Mouse (Mus musculus) olfactory bulb, adult 2 months (tissue): ENCODE results near the gene Rab26. TPM values are rescaled to one million over a fixed set of nuclear protein-coding genes. Genes with fewer than 3 reads are reported as not detected.

Experiments
- H3K27ac ChIP-seq: fragments of 200-500 bp; 2 replicates; pipeline ENCODE4 v1.5.1; 2012; ENCODE audit warnings: low read depth, low read length; ENCODE audit not compliant: insufficient read depth
- H3K4me1 ChIP-seq: fragments of 200-500 bp; 2 replicates; pipeline ENCODE4 v1.6.1; 2012; ENCODE audit warnings: low read length; ENCODE audit not compliant: control insufficient read depth, insufficient read depth
- H3K4me3 ChIP-seq: fragments of 200-500 bp; 2 replicates; pipeline ENCODE4 v1.5.1; 2012; ENCODE audit warnings: mild to moderate bottlenecking, low read depth, low read length, moderate library complexity; ENCODE audit not compliant: insufficient read depth
- CTCF ChIP-seq: fragments of 200-500 bp; IDR thresholded peaks from 2 replicates; pipeline ENCODE4 v1.5.1; 2012; ENCODE audit warnings: low read depth, mild to moderate bottlenecking, low read length, moderate library complexity; ENCODE audit not compliant: insufficient read depth
- POLR2A ChIP-seq: fragments of 200-500 bp; IDR thresholded peaks from 2 replicates; pipeline ENCODE4 v1.6.1; 2012; ENCODE audit warnings: mild to moderate bottlenecking, low read depth, low read length, moderate library complexity; ENCODE audit not compliant: insufficient read depth
- WGBS: fragments of 180-500 bp; shearing (Covaris S2); methylation state at CpG from one replicate; pipeline ENCODE4 v1.1.7; 2018; 5-methylcytosine and 5-hydroxymethylcytosine counted together
- polyA plus RNA-seq: library from polyadenylated mRNA; stranded (reverse); fragments of >200 nt; gene quantifications from 2 replicates; pipeline ENCODE4 v1.2.4, GENCODE M21; 2012; ENCODE audit warnings: low replicate concordance; ENCODE audit not compliant: missing spikeins, insufficient read depth, insufficient read length

The Rab26 gene
- polyA plus RNA-seq, 1 experiment = not detected

DNA sequence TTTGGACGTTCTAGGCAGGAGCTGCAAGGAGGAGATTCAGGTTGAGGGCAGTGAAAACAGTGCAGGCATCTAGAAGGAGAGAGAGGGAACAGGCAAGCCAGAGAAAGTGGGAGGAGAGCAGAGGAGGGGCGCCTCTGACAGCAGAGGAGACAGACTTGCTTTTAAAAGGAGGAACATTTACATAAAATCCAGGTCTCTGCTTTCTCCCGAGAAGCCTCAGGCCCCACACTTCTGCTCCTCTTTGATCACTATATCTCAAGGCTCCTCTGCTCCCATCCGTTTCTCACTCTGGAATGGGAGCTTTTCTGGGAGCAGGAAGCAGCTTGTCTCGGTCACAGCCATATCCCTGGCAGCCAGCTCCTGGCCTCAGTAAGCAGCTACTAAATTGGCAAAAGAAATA is 1.3 kb upstream of the Rab26 start:
- Histone ChIP-seq H3K4me1 (peaks cover 34% of the 10 kb centered on the region), H3K27ac (peak overlapping the region; percentile 15; the same call in 1 of the 2 replicates)
- 42% methylated on average over 5 of the region's 5 CpGs for WGBS

DNA sequence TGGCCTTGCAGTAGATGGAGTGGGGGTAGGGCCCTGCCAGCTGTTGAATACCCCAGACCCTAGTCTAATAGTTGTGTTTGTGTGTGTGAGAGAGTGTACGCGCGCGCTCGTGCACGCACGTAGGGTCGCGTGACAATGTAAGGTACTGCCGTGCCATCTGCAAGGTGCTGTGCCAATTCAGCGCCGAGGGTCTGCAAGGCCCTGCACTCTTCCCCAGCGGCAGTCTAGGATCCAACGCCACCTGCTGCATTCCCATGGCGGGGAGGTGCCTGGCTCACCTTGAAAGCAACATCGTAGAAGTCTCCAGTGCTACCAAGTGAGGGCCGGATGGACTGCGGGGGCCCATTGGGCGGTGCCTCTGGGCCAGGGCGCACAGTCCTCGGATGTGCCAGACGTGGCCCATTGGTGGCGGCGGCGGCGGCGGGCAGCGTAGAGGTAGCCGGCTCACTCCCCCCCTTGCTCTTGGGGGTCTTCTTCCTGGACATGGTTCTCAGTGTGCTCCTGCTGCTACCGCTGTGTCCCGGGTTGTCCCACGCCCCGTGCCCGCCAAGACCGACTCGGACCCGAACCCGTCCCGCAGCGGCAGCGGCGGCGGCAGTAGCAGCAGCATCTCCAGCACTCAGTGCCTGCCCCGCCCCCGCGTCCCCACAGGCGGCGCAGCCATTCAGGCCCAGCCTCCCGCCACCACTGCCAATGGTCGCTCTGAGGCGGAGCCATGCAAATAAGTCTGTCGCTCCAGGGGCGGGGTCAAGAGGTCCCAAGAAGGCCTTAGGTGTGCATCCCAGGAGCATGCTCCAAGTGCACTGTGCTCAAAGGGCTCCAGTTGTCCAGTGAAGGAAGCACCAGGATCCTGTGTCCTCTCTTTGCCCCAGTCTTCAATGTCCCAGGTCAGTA is 664 bp downstream of the Rab26 start:
- Histone ChIP-seq H3K4me1 (peaks cover 45% of the 10 kb centered on the region), H3K4me3 (peak overlapping the region; percentile 26), H3K27ac (no peak overlapping the region)
- 15% methylated on average over 53 of the region's 53 CpGs for WGBS
- TF ChIP-seq POLR2A (no peak), CTCF (no peak)

More for the DNA sequence above, 1.3 kb upstream of the Rab26 start:
- no peak for TF ChIP-seq POLR2A
- no peak for TF ChIP-seq CTCF
- no peak overlapping the region for H3K4me3 ChIP-seq

DNA sequence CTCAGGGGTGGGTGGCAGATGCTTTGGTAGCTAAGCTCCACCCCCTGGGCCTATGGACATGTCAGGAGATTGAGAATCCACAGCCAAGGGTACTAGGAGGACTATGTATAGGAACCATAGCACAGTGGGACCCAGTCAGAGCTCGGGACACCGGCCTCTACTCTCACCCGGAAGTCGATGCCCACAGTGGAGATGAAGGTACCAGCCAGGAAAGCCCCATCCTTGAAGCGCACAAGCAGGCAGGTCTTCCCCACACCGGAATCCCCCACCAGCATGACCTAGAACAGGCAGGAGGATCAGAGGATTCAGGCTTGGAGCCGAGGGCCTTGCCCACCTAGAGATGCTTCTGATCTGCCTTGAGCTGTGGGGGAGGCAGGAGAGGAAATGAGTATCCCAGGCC is 2.0 kb downstream of the Rab26 start:
- peaks cover 38% of the 10 kb centered on the region for H3K4me1 ChIP-seq
- TF ChIP-seq POLR2A (no peak), CTCF (no peak)
- H3K27ac ChIP-seq = no peak overlapping the region
- 80% methylated on average over 7 of the region's 7 CpGs for WGBS
- no peak overlapping the region for H3K4me3 ChIP-seq

DNA sequence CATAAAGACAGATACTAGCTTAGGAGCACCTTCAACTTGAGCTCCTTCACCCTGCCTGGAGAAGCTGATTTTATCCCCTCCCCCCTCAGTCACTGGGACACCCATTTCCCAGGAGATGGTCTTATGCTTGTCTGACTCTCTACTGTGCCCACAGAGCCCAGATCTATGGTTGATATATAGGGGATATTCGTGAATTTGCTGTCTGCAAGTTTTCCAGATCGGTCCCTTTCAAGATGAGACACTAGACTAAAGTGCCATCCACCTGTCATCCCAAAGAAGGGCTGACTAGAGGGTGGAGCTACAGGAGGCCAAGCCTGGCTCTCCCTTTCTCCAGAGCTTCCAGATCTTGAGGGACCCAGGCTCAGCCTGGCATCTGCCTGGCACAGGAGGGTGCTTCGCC is 2.9 kb downstream of the Rab26 start:
- H3K27ac ChIP-seq = no peak overlapping the region
- TF ChIP-seq CTCF (no peak), POLR2A (no peak)
- 76% methylated on average over 3 of the region's 3 CpGs for WGBS

DNA sequence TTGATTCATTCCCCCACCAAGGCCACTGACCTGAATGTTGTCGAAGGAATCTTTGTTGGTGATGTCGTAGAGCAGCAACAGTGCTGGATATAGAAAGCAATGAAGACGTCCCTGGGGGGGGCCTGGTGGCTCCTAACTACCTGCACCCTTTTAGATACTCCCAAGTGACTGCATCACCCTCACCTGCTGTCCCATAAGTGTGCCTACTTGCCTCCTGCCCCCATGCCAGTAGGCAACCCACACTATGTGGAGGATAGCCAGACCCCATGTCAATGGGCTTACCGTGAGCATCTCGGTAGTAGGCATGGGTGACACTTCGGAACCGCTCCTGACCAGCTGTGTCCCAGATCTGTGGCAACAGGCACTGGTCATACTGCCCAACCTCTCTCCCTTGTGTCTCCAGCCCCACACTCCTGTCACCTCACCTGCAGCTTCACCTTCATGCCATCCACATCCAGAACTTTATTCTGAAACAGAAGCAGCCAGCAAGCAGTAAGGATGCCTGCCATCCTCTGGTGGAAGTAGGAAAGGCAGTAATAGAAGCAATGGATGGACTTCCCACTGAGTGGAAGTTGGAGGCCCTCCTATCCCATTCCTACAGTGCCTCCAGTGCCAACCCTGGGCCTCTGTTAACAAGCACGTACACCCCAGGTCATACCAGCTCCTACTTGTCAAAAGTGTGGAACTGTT is 3.5 kb downstream of the Rab26 start:
- H3K4me1 ChIP-seq = peaks cover 30% of the 10 kb centered on the region
- no peak overlapping the region for H3K27ac ChIP-seq
- no peak for TF ChIP-seq POLR2A
- TF ChIP-seq CTCF = no peak
- no peak overlapping the region for H3K4me3 ChIP-seq
- WGBS = 37% methylated on average over 8 of the region's 8 CpGs

More for the DNA sequence above, 2.9 kb downstream of the Rab26 start:
- H3K4me3 ChIP-seq = no peak overlapping the region
- H3K4me1 ChIP-seq = peaks cover 34% of the 10 kb centered on the region

DNA sequence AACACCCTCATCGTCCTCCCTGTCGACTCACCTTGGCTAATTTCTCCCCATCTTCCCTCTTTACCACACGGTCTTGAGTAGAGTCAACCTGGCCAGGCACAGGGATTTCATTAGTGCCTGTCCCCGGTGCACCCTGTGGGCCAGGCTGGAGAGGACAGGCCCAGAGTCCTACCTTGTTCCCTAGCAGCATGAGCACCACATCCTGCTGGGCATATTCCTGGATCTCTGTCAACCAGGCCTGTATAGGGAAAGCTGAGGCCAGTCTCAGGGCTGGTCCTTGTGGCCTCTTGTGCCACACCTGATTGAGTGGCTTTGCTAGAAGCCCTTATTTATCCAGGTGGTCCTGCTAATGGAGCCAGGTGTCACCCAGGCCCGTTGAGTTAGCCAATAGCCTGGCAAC is 4.1 kb downstream of the Rab26 start:
- no peak overlapping the region for H3K4me3 ChIP-seq
- no peak overlapping the region for H3K27ac ChIP-seq
- H3K4me1 ChIP-seq = peaks cover 24% of the 10 kb centered on the region
- TF ChIP-seq POLR2A (no peak), CTCF (no peak)
- WGBS = 32% methylated on average over 5 of the region's 5 CpGs

DNA sequence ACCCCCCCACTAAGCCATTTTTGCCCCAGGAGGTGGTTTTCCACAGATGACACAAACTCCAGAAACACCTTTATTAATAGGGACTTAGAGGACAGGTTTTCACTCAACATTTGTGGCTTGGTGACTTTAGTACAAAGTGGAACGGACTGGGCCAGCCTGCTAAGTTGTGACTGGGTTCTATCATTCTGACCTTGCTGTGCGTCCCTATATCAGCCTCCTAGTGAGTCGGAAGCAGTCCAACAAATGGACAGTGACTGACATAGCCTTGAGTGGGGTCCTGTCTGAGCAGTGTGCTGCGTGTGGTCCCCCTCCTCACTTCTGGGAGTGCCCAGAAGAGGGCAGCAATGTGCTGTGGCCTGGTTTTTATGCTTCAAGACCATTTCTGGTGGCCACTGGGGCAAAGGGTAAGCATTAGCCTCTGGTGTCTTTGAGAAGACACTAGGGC is 5.0 kb downstream of the Rab26 start:
- whole genome bisulfite sequencing = 2% methylated on average over 4 of the region's 4 CpGs
- no peak overlapping the region for H3K27ac ChIP-seq
- TF ChIP-seq CTCF (peak; percentile 60), POLR2A (no peak)
- H3K4me1 ChIP-seq = peaks cover 24% of the 10 kb centered on the region
- H3K4me3 ChIP-seq = peak overlapping the region; percentile 31

DNA sequence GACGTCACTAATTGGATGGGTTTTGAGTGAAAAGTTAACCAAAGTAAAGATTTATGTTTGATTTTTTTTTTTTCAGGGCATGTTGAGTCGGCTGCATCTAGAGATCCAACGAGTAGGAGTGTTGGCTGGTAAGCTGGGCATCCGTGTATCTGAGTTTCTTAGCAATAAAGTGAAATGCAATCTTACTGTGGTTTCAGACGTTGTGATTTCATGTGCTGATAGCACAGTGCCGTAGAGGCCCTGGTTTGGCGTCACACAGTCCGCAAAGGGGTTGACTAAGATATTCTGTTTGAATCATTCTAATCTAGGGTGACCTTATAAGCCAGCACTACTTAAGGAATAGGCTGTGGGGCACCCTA is 5.5 kb downstream of the Rab26 start:
- Histone ChIP-seq H3K27ac (peak overlapping the region; percentile 67), H3K4me1 (peaks cover 22% of the 10 kb centered on the region), H3K4me3 (peak overlapping the region; percentile 51)
- TF ChIP-seq CTCF (no peak), POLR2A (no peak)
- under 1% methylated on average over 8 of the region's 8 CpGs for WGBS

DNA sequence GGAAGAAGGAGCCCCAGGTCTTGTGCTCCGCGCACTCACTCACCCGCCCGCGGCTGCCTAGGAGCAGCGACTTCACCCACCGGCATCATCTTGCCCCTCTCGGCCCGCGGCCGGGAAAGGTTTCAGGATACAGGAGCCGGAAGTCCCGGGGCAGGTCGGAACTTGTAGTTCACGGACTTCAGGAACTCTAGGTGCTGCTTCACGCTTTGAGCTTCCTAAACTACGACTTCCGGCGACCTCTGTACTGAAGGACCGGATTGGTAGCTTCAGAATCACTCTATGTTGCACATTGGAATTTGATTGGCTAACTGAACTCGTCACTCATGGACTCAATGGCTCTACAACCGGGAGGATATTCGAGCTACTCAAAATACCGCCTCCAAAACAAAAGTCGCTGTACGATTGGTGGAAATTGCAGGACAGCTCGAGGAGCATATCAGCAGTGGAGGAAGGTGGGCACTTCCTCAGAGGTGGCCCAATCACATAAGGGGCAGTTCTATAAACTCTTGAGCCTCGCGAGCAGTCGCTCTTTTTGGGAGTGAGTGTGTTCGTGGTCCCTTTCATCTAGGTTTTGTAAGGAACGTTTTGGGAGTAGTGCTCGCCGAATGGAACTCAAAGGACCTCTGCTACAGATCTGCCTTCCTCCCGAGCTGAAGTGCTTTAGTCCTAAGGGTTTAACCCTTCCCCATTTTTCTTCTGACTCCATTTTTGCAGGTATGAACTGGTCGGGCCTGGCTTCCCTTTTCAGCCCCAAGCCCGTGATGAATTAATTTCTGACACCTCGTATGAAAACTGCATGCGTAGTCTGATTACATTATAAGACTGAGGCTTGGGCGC is 6.1 kb downstream of the Rab26 start, which contains the start of gene Traf7:
Gene Traf7, minus strand, starts transcription at position 216 of the 837 bp plus-strand sequence.
- H3K27ac ChIP-seq = peak within 1 kb of the TSS; percentile 67
- TF ChIP-seq CTCF (no peak), POLR2A (peak; percentile 67)
- 1% methylated on average over 40 of the region's 40 CpGs for WGBS
- peaks cover 16% of the 10 kb centered on the region for H3K4me1 ChIP-seq
- H3K4me3 ChIP-seq = peak within 1 kb of the TSS; percentile 79
